Mouse (Mus musculus): ENCODE results near the gene Clpx. TPM values are rescaled to one million over a fixed set of nuclear protein-coding genes. Genes with fewer than 3 reads are reported as not detected.
"Not testable (repeated sequence)": the region's sequence is repeated elsewhere in the genome, so short reads cannot be mapped to it uniquely, and the experiment has no call there.

The Clpx gene
- polyA plus RNA-seq, 2 experiments, result 10.3 to 29.5 TPM

GRCm38 (mm10) chr9:65275810-65276530 lies 18.1 kb upstream of the Clpx start:
- H3K4me3 ChIP-seq (ENCODE audit: insufficient read depth in 1 of 2, low read depth in 2 of 2, low read length in 2 of 2), result no peak overlapping the region
- no peak overlapping the region for H3K4me2 ChIP-seq (ENCODE audit: low read depth)
- H3K4me1 ChIP-seq (replicated peaks; ENCODE audit: control insufficient read depth in 2 of 2, insufficient read depth in 2 of 2, low read length in 1 of 2), result no peaks in the 10 kb centered on the region
- 56% methylated on average over 4 of the region's 4 CpGs for WGBS (ENCODE audit: insufficient replicate concordance)
- no peaks in the 10 kb centered on the region for H3K36me3 ChIP-seq (replicated peaks; ENCODE audit: control insufficient read depth, insufficient read depth, low read depth)
- DNase-seq (ENCODE audit: low read depth in 3 of 3, low spot score in 3 of 3) (no peak), ATAC-seq (ENCODE audit: insufficient read depth) (no peak)
- TF ChIP-seq EP300 (IDR thresholded peaks at IDR 0.05; ENCODE audit: low read depth) (no peak), CTCF (IDR thresholded peaks at IDR 0.05; ENCODE audit: low read depth) (no peak)
- no peak overlapping the region for H3K27ac ChIP-seq
- no peaks in the 10 kb centered on the region for H3K27me3 ChIP-seq (ENCODE audit: control insufficient read depth, insufficient read depth, low read length)
- H3K9me3 ChIP-seq (ENCODE audit: control insufficient read depth, low read length), result no peaks in the 10 kb centered on the region
- no peak overlapping the region for H3K9ac ChIP-seq (replicated peaks)

GRCm38 (mm10) chr9:65281536-65282151 lies 12.4 kb upstream of the Clpx start:
- ATAC-seq (ENCODE audit: insufficient read depth) (no peak), DNase-seq (ENCODE audit: low read depth in 3 of 3, low spot score in 3 of 3) (no peak)
- 57% methylated on average over 5 of the region's 5 CpGs for WGBS (ENCODE audit: insufficient replicate concordance)
- Histone ChIP-seq H3K27me3 (ENCODE audit: control insufficient read depth, insufficient read depth, low read length) (no peaks in the 10 kb centered on the region), H3K4me1 (replicated peaks; ENCODE audit: control insufficient read depth in 2 of 2, insufficient read depth in 2 of 2, low read length in 1 of 2) (no peaks in the 10 kb centered on the region), H3K36me3 (replicated peaks; ENCODE audit: control insufficient read depth, insufficient read depth, low read depth) (no peaks in the 10 kb centered on the region), H3K4me3 (ENCODE audit: insufficient read depth in 1 of 2, low read depth in 2 of 2, low read length in 2 of 2) (no peak overlapping the region), H3K4me2 (ENCODE audit: low read depth) (no peak overlapping the region), H3K9ac (replicated peaks) (no peak overlapping the region), H3K27ac (no peak overlapping the region), H3K9me3 (ENCODE audit: control insufficient read depth, low read length) (no peaks in the 10 kb centered on the region)
- TF ChIP-seq EP300 (IDR thresholded peaks at IDR 0.05; ENCODE audit: low read depth) (no peak), CTCF (IDR thresholded peaks at IDR 0.05; ENCODE audit: low read depth) (no peak)

- Histone ChIP-seq H3K4me1 (replicated peaks; ENCODE audit: control insufficient read depth in 2 of 2, insufficient read depth in 2 of 2, low read length in 1 of 2) (no peaks in the 10 kb centered on the region), H3K36me3 (replicated peaks; ENCODE audit: control insufficient read depth, insufficient read depth, low read depth) (no peaks in the 10 kb centered on the region), H3K27me3 (ENCODE audit: control insufficient read depth, insufficient read depth, low read length) (no peaks in the 10 kb centered on the region), H3K27ac (no peak overlapping the region), H3K9me3 (ENCODE audit: control insufficient read depth, low read length) (no peaks in the 10 kb centered on the region), H3K9ac (replicated peaks) (no peak overlapping the region), H3K4me3 (ENCODE audit: insufficient read depth in 1 of 2, low read depth in 2 of 2, low read length in 2 of 2) (no peak overlapping the region), H3K4me2 (ENCODE audit: low read depth) (no peak overlapping the region)
- 3% methylated on average over 3 of the region's 3 CpGs for WGBS (ENCODE audit: insufficient replicate concordance)
- ATAC-seq (ENCODE audit: insufficient read depth), result no peak
- peak; percentile 22 to 39 (median 24) for DNase-seq (ENCODE audit: low read depth in 3 of 3, low spot score in 3 of 3)
- peak; percentile 52 for TF ChIP-seq CTCF (IDR thresholded peaks at IDR 0.05; ENCODE audit: low read depth)
- no peak for TF ChIP-seq EP300 (IDR thresholded peaks at IDR 0.05; ENCODE audit: low read depth)
Measured at GRCm38 (mm10) chr9:65283301-65283700, 10.8 kb upstream of the Clpx start.

- not testable (repeated sequence) for H3K36me3 ChIP-seq (replicated peaks; ENCODE audit: control insufficient read depth, insufficient read depth, low read depth); H3K9me3 ChIP-seq (ENCODE audit: control insufficient read depth, low read length); H3K4me3 ChIP-seq (ENCODE audit: insufficient read depth in 1 of 2, low read depth in 2 of 2, low read length in 2 of 2); H3K4me2 ChIP-seq (ENCODE audit: low read depth); H3K27me3 ChIP-seq (ENCODE audit: control insufficient read depth, insufficient read depth, low read length); ATAC-seq (ENCODE audit: insufficient read depth); H3K27ac ChIP-seq; DNase-seq (ENCODE audit: low read depth in 3 of 3, low spot score in 3 of 3); H3K9ac ChIP-seq (replicated peaks)
- WGBS (ENCODE audit: insufficient replicate concordance), result 44% methylated on average over 5 of the region's 5 CpGs
- H3K4me1 ChIP-seq (replicated peaks; ENCODE audit: control insufficient read depth in 2 of 2, insufficient read depth in 2 of 2, low read length in 1 of 2), result peaks cover 11% of the 10 kb centered on the region in 2 experiments
Measured at GRCm38 (mm10) chr9:65288252-65288651, 5.8 kb upstream of the Clpx start.

- DNase-seq (ENCODE audit: low read depth in 3 of 3, low spot score in 3 of 3), result no peak
Measured at GRCm38 (mm10) chr9:65289988-65290387, 4.1 kb upstream of the Clpx start.

More at GRCm38 (mm10) chr9:65289988-65290387, 4.1 kb upstream of the Clpx start:
- Histone ChIP-seq H3K4me1 (replicated peaks; ENCODE audit: control insufficient read depth in 2 of 2, insufficient read depth in 2 of 2, low read length in 1 of 2) (peaks cover 12% of the 10 kb centered on the region in 2 experiments), H3K27ac (no peak overlapping the region), H3K9me3 (ENCODE audit: control insufficient read depth, low read length) (no peaks in the 10 kb centered on the region), H3K4me3 (ENCODE audit: insufficient read depth in 1 of 2, low read depth in 2 of 2, low read length in 2 of 2) (no peak overlapping the region), H3K9ac (replicated peaks) (no peak overlapping the region), H3K36me3 (replicated peaks; ENCODE audit: control insufficient read depth, insufficient read depth, low read depth) (no peaks in the 10 kb centered on the region), H3K4me2 (ENCODE audit: low read depth) (no peak overlapping the region), H3K27me3 (ENCODE audit: control insufficient read depth, insufficient read depth, low read length) (no peaks in the 10 kb centered on the region)
- no peak for ATAC-seq (ENCODE audit: insufficient read depth)
- WGBS (ENCODE audit: insufficient replicate concordance), result 79% methylated on average over 4 of the region's 4 CpGs
- no peak for TF ChIP-seq CTCF (IDR thresholded peaks at IDR 0.05; ENCODE audit: low read depth)

Measured in liver, embryonic 14.5 days (tissue).